Mouse (Mus musculus) kidney, adult 2 months (tissue): ENCODE data around the gene Lypd6. TPM values are rescaled to one million over a fixed set of nuclear protein-coding genes. Genes with fewer than 3 reads are reported as not detected.
A peak's percentile ranks its signal among the peaks of the same experiment; 100 is the strongest.

Source experiments
- DNase-seq: peaks from one replicate; pipeline ENCODE4 v3.0.0; 2021
- H3K27ac ChIP-seq: fragments of 200-500 bp; 2 replicates; pipeline ENCODE4 v1.5.1; 2012; ENCODE audit warnings: low read depth, low read length, control low read depth, inconsistent platforms; ENCODE audit not compliant: insufficient read depth
- H3K27me3 ChIP-seq: fragments of 200-500 bp; replicated peaks from 2 replicates; pipeline ENCODE4 v1.6.1; 2012; ENCODE audit warnings: mild to moderate bottlenecking, moderate library complexity, low read length, inconsistent platforms; ENCODE audit not compliant: control insufficient read depth, insufficient read depth
- H3K36me3 ChIP-seq: fragments of 200-500 bp; 2 replicates; pipeline ENCODE4 v1.6.1; 2012; ENCODE audit warnings: mild to moderate bottlenecking, moderate library complexity, low read length, inconsistent platforms; ENCODE audit not compliant: control insufficient read depth, insufficient read depth
- H3K4me1 ChIP-seq: fragments of 200-500 bp; 2 replicates; pipeline ENCODE4 v1.6.1; 2011; ENCODE audit warnings: low read length; ENCODE audit not compliant: control insufficient read depth, insufficient read depth
- H3K4me3 ChIP-seq: fragments of 200-500 bp; 2 replicates; pipeline ENCODE4 v1.5.1; 2011; ENCODE audit warnings: mild to moderate bottlenecking, low read depth, low read length, control low read depth; ENCODE audit not compliant: insufficient read depth
- CTCF ChIP-seq: fragments of 200-500 bp; conservative IDR thresholded peaks from 2 replicates; pipeline ENCODE4 v1.5.1; 2011; ENCODE audit warnings: low read depth, mild to moderate bottlenecking, control low read depth, low read length, moderate library complexity, mixed read lengths; ENCODE audit not compliant: insufficient read depth, insufficient read length
- POLR2A ChIP-seq: fragments of 200-500 bp; IDR thresholded peaks from one replicate; pipeline ENCODE4 v1.6.1; 2011; ENCODE audit warnings: low read depth, low read length, control low read depth
- WGBS: fragments of 180-500 bp; shearing (Covaris S2); methylation state at CpG from one replicate; pipeline ENCODE4 v1.1.7; 2018; 5-methylcytosine and 5-hydroxymethylcytosine counted together
- polyA plus RNA-seq: library from polyadenylated mRNA; depleted of rRNA; stranded (reverse); fragments of >200 nt; gene quantifications from 2 replicates; pipeline ENCODE4 v1.2.3, GENCODE M21; 2012; rRNA removed

Lypd6 gene
- polyA plus RNA-seq, 1 experiment, result 10.9 TPM

- no peaks in the 10 kb centered on the region for H3K4me1 ChIP-seq
- H3K4me3 ChIP-seq, result no peak overlapping the region
- 48% methylated on average over 1 of the region's 1 CpGs for WGBS
- H3K27ac ChIP-seq, result no peak overlapping the region
- no peaks in the 10 kb centered on the region for H3K27me3 ChIP-seq
- no peaks in the 10 kb centered on the region for H3K36me3 ChIP-seq
- TF ChIP-seq POLR2A (no peak), CTCF (no peak)
- DNase-seq, result peak; percentile 11
Observed at GRCm38 (mm10) chr2:50196681-50197080, 130.5 kb downstream of the Lypd6 start.

GRCm38 (mm10) chr2:50197801-50198200 lies 131.6 kb downstream of the Lypd6 start:
- no peaks in the 10 kb centered on the region for H3K4me1 ChIP-seq
- TF ChIP-seq CTCF (no peak), POLR2A (no peak)
- H3K4me3 ChIP-seq, result no peak overlapping the region
- 90% methylated on average over 4 of the region's 4 CpGs for WGBS
- no peaks in the 10 kb centered on the region for H3K27me3 ChIP-seq
- no peaks in the 10 kb centered on the region for H3K36me3 ChIP-seq
- DNase-seq, result no peak
- H3K27ac ChIP-seq, result no peak overlapping the region

GRCm38 (mm10) chr2:50200541-50200940 lies 134.3 kb downstream of the Lypd6 start:
- H3K27me3 ChIP-seq, result no peaks in the 10 kb centered on the region
- WGBS, result 73% methylated on average over 2 of the region's 2 CpGs
- TF ChIP-seq CTCF (no peak), POLR2A (no peak)
- no peak for DNase-seq
- H3K27ac ChIP-seq, result no peak overlapping the region
- H3K4me3 ChIP-seq, result no peak overlapping the region
- H3K4me1 ChIP-seq, result no peaks in the 10 kb centered on the region
- H3K36me3 ChIP-seq, result no peaks in the 10 kb centered on the region

GRCm38 (mm10) chr2:50220574-50220973 lies 154.3 kb downstream of the Lypd6 start:
- no peak overlapping the region for H3K27ac ChIP-seq
- no peak overlapping the region for H3K4me3 ChIP-seq
- DNase-seq, result no peak
- no peaks in the 10 kb centered on the region for H3K27me3 ChIP-seq
- H3K36me3 ChIP-seq, result no peaks in the 10 kb centered on the region
- no peaks in the 10 kb centered on the region for H3K4me1 ChIP-seq
- TF ChIP-seq CTCF (no peak), POLR2A (no peak)
- WGBS, result 55% methylated on average over 7 of the region's 7 CpGs

GRCm38 (mm10) chr2:50225019-50225418 lies 158.8 kb downstream of the Lypd6 start:
- Histone ChIP-seq H3K4me1 (no peaks in the 10 kb centered on the region), H3K36me3 (no peaks in the 10 kb centered on the region), H3K4me3 (no peak overlapping the region), H3K27ac (no peak overlapping the region), H3K27me3 (no peaks in the 10 kb centered on the region)
- no peak for DNase-seq
- TF ChIP-seq POLR2A (no peak), CTCF (no peak)
- 92% methylated on average over 4 of the region's 4 CpGs for WGBS

GRCm38 (mm10) chr2:50233491-50233890 lies 167.3 kb downstream of the Lypd6 start:
- Histone ChIP-seq H3K4me3 (no peak overlapping the region), H3K27ac (no peak overlapping the region), H3K4me1 (no peaks in the 10 kb centered on the region), H3K27me3 (no peaks in the 10 kb centered on the region), H3K36me3 (no peaks in the 10 kb centered on the region)
- TF ChIP-seq CTCF (no peak), POLR2A (no peak)
- DNase-seq, result no peak
- 80% methylated on average over 8 of the region's 8 CpGs for WGBS

Other genes with a start within 250 kb of the Lypd6 start
- gene Mmadhc, start 230.4 kb downstream of the Lypd6 start, polyA plus RNA-seq, result 48.4 and 58.6 TPM in 2 replicates